Mouse (Mus musculus) MEL (cell line): ENCODE data around the gene Pdia6. TPM values are rescaled to one million over a fixed set of nuclear protein-coding genes. Genes with fewer than 3 reads are reported as not detected.

Source experiments
- DNase-seq: peaks from one replicate; pipeline ENCODE4 v3.0.0; 2011; ENCODE audit warnings: low read depth, low spot score
- H3K27ac ChIP-seq: 2 replicates; pipeline ENCODE4 v1.5.1; 2012; ENCODE audit warnings: low read depth, mild to moderate bottlenecking, control low read depth, low read length, moderate library complexity; ENCODE audit not compliant: control insufficient read depth
- H3K27me3 ChIP-seq, 2 experiments: fragments of 150-350 bp in 1 of 2; sonication (generic) in 1 of 2; 2 replicates each; pipeline ENCODE4 v1.6.1; 2012; ENCODE audit warnings: low read length in 2 of 2, mild to moderate bottlenecking in 2 of 2, improper control_type of control experiment in 1 of 2, moderate library complexity in 1 of 2; ENCODE audit not compliant: insufficient read depth in 2 of 2, control insufficient read depth in 1 of 2
- H3K36me3 ChIP-seq, 2 experiments: 2 replicates each; pipeline ENCODE4 v1.6.1; 2012 to 2014; ENCODE audit warnings: low read length in 2 of 2, improper control_type of control experiment in 1 of 2, inconsistent platforms in 1 of 2, mild to moderate bottlenecking in 1 of 2; ENCODE audit not compliant: insufficient read depth in 2 of 2, control insufficient read depth in 1 of 2
- H3K4me1 ChIP-seq, 2 experiments: fragments of 150-350 bp in 1 of 2; sonication (generic) in 1 of 2; 2 replicates each; pipeline ENCODE4 v1.6.1; 2012; ENCODE audit warnings: low read length in 2 of 2, improper control_type of control experiment in 1 of 2, mild to moderate bottlenecking in 1 of 2; ENCODE audit not compliant: insufficient read depth in 2 of 2, control insufficient read depth in 1 of 2
- H3K4me3 ChIP-seq, 2 experiments: fragments of 150-350 bp in 1 of 2; sonication (generic) in 1 of 2; 2 replicates each; pipeline ENCODE4 v1.5.1; 2012; ENCODE audit warnings: low read depth in 2 of 2, low read length in 2 of 2, mild to moderate bottlenecking in 2 of 2, moderate library complexity in 2 of 2, control low read depth in 1 of 2, improper control_type of control experiment in 1 of 2; ENCODE audit not compliant: control insufficient read depth in 1 of 2, insufficient read depth in 1 of 2
- H3K79me2 ChIP-seq: 2 replicates; pipeline ENCODE4 v1.6.1; 2012; ENCODE audit warnings: mild to moderate bottlenecking, low read length, moderate library complexity; ENCODE audit not compliant: control insufficient read depth, poor library complexity, insufficient read depth
- H3K9ac ChIP-seq: 2 replicates; pipeline ENCODE4 v1.6.1; 2012; ENCODE audit warnings: low read depth, mild to moderate bottlenecking, control low read depth, low read length, moderate library complexity; ENCODE audit not compliant: control insufficient read depth, poor library complexity, severe bottlenecking
- H3K9me3 ChIP-seq: fragments of 150-350 bp; sonication (generic); replicated peaks from 2 replicates; pipeline ENCODE4 v1.6.1; 2012; ENCODE audit warnings: mild to moderate bottlenecking, low read length, improper control_type of control experiment, moderate library complexity; ENCODE audit not compliant: insufficient read depth
- BHLHE40 ChIP-seq: IDR thresholded peaks from 2 replicates; pipeline ENCODE4 v1.6.1; 2012; ENCODE audit warnings: low read depth, mild to moderate bottlenecking, inconsistent platforms, low read length, improper control_type of control experiment, borderline replicate concordance
- CHD1 ChIP-seq: IDR thresholded peaks from 2 replicates; pipeline ENCODE4 v1.6.1; 2012; ENCODE audit warnings: low read depth, mild to moderate bottlenecking, inconsistent platforms, low read length, improper control_type of control experiment
- E2F4 ChIP-seq: IDR thresholded peaks from 2 replicates; pipeline ENCODE4 v1.6.1; 2011; ENCODE audit warnings: low read depth, low read length, improper control_type of control experiment, borderline replicate concordance
- EP300 ChIP-seq, 2 experiments: IDR thresholded peaks; 2 replicates each; pipeline ENCODE4 v1.6.1; 2011; ENCODE audit warnings: improper control_type of control experiment in 2 of 2, low read length in 2 of 2, low read depth in 1 of 2, mild to moderate bottlenecking in 1 of 2
- GABPA ChIP-seq: IDR thresholded peaks from 2 replicates; pipeline ENCODE4 v1.6.1; 2012; ENCODE audit warnings: low read depth, mild to moderate bottlenecking, inconsistent platforms, low read length, improper control_type of control experiment, moderate library complexity
- HCFC1 ChIP-seq: IDR thresholded peaks from 2 replicates; pipeline ENCODE4 v1.6.1; 2012; ENCODE audit warnings: low read depth, mild to moderate bottlenecking, inconsistent platforms, low read length, improper control_type of control experiment, moderate library complexity
- JUND ChIP-seq: IDR thresholded peaks from 2 replicates; pipeline ENCODE4 v1.6.1; 2011; ENCODE audit warnings: low read depth, mild to moderate bottlenecking, improper control_type of control experiment, low read length
- KAT2A ChIP-seq: conservative IDR thresholded peaks from 2 replicates; pipeline ENCODE4 v1.6.1; 2012; ENCODE audit warnings: low read depth, low read length, improper control_type of control experiment, inconsistent platforms
- MAFK ChIP-seq: IDR thresholded peaks from 2 replicates; pipeline ENCODE4 v1.6.1; 2011; ENCODE audit warnings: low read depth, mild to moderate bottlenecking, low read length, improper control_type of control experiment, borderline replicate concordance
- MEF2A ChIP-seq: IDR thresholded peaks from 2 replicates; pipeline ENCODE4 v1.6.1; 2014; ENCODE audit warnings: low read depth, mild to moderate bottlenecking, inconsistent platforms, low read length, improper control_type of control experiment; ENCODE audit not compliant: poor library complexity, insufficient replicate concordance, severe bottlenecking; ENCODE audit errors: extremely low read depth
- NRF1 ChIP-seq: IDR thresholded peaks from 2 replicates; pipeline ENCODE4 v1.6.1; 2014; ENCODE audit warnings: low read depth, mild to moderate bottlenecking, inconsistent platforms, low read length, improper control_type of control experiment, moderate library complexity; ENCODE audit not compliant: poor library complexity, insufficient read depth, severe bottlenecking
- POLR2A ChIP-seq, 2 experiments: IDR thresholded peaks; 2 replicates each; pipeline ENCODE4 v1.6.1; 2011 to 2012; ENCODE audit warnings: low read length in 2 of 2, mild to moderate bottlenecking in 2 of 2, control low read depth in 1 of 2, improper control_type of control experiment in 1 of 2, low read depth in 1 of 2, moderate library complexity in 1 of 2; ENCODE audit not compliant: control insufficient read depth in 1 of 2, insufficient read depth in 1 of 2, poor library complexity in 1 of 2
- POLR2AphosphoS2 ChIP-seq: IDR thresholded peaks from 2 replicates; pipeline ENCODE4 v1.6.1; 2011; ENCODE audit warnings: low read length, improper control_type of control experiment
- POLR2AphosphoS5 ChIP-seq: IDR thresholded peaks from 2 replicates; pipeline ENCODE4 v1.6.1; 2012; ENCODE audit warnings: low read depth, borderline replicate concordance, mild to moderate bottlenecking, inconsistent platforms, low read length, moderate library complexity, mixed read lengths
- RCOR1 ChIP-seq: IDR thresholded peaks from 2 replicates; pipeline ENCODE4 v1.6.1; 2012; ENCODE audit warnings: low read depth, mild to moderate bottlenecking, inconsistent platforms, low read length, improper control_type of control experiment
- SIN3A ChIP-seq: IDR thresholded peaks from 2 replicates; pipeline ENCODE4 v1.6.1; 2012; ENCODE audit warnings: low read length, improper control_type of control experiment, inconsistent platforms
- SMC3 ChIP-seq: IDR thresholded peaks from 2 replicates; pipeline ENCODE4 v1.6.1; 2011; ENCODE audit warnings: low read depth, low read length, improper control_type of control experiment
- TBP ChIP-seq: IDR thresholded peaks from 2 replicates; pipeline ENCODE4 v1.8.0; 2011; ENCODE audit warnings: low read depth, low read length, improper control_type of control experiment
- TCF12 ChIP-seq: IDR thresholded peaks from 2 replicates; pipeline ENCODE4 v1.6.1; 2014; ENCODE audit warnings: low read depth, mild to moderate bottlenecking, inconsistent platforms, low read length, improper control_type of control experiment, moderate library complexity
- UBTF ChIP-seq: IDR thresholded peaks from 2 replicates; pipeline ENCODE4 v1.6.1; 2012; ENCODE audit warnings: low read depth, mild to moderate bottlenecking, inconsistent platforms, low read length, improper control_type of control experiment, moderate library complexity, borderline replicate concordance; ENCODE audit not compliant: insufficient read depth
- USF2 ChIP-seq, 2 experiments: IDR thresholded peaks; 2 replicates each; pipeline ENCODE4 v1.6.1; 2011 to 2012; ENCODE audit warnings: improper control_type of control experiment in 2 of 2, low read length in 2 of 2, borderline replicate concordance in 1 of 2, inconsistent platforms in 1 of 2, low read depth in 1 of 2, mild to moderate bottlenecking in 1 of 2; ENCODE audit not compliant: insufficient read depth in 1 of 2
- ZC3H11A ChIP-seq: IDR thresholded peaks from 2 replicates; pipeline ENCODE4 v1.6.1; 2012; ENCODE audit warnings: low read depth, mild to moderate bottlenecking, inconsistent platforms, low read length, improper control_type of control experiment
- ZMIZ1 ChIP-seq: IDR thresholded peaks from 2 replicates; pipeline ENCODE4 v1.6.1; 2012; ENCODE audit warnings: low read depth, mild to moderate bottlenecking, inconsistent platforms, low read length, improper control_type of control experiment, moderate library complexity
- polyA plus RNA-seq, 2 experiments: library from polyadenylated mRNA; stranded (reverse) in 1 of 2; unstranded in 1 of 2; fragments of >175 nt in 1 of 2; fragments of >200 nt in 1 of 2; gene quantifications; 2 replicates each; pipeline versions ENCODE4 v1.2.1 to v1.2.4; 2012; ENCODE audit warnings: low replicate concordance in 2 of 2, low read depth in 1 of 2; ENCODE audit not compliant: insufficient read length in 2 of 2, insufficient read depth in 1 of 2, missing spikeins in 1 of 2
- total RNA-seq: library from RNA; depleted of rRNA; stranded (reverse); fragments of 300-350 nt; gene quantifications from 2 replicates; pipeline ENCODE4 v1.2.3, GENCODE M21; 2012

The Pdia6 gene
- total and polyA plus RNA-seq, 3 experiments, result 321 to 373 TPM; not detected in 1

- Histone ChIP-seq H3K27me3 (no peaks in the 10 kb centered on the region; a peak in 1 of 4 replicates), H3K9me3 (no peaks in the 10 kb centered on the region), H3K4me1 (no peaks in the 10 kb centered on the region), H3K27ac (no peak overlapping the region), H3K4me3 (no peak overlapping the region), H3K36me3 (no peaks in the 10 kb centered on the region), H3K9ac (no peak overlapping the region), H3K79me2 (no peaks in the 10 kb centered on the region)
- DNase-seq, result no peak
- TF ChIP-seq MEF2A, result no peak
- no peak for TF ChIP-seq TBP
- TF ChIP-seq POLR2AphosphoS2, result no peak
- TF ChIP-seq BHLHE40, result no peak
- TF ChIP-seq JUND, result no peak
- TF ChIP-seq POLR2A (IDR thresholded peaks at IDR 0.05; ENCODE audit: control insufficient read depth in 1 of 2, insufficient read depth in 1 of 2, low read depth in 1 of 2, low read length in 2 of 2, poor library complexity in 1 of 2), result no peak
- TF ChIP-seq TCF12, result no peak
- TF ChIP-seq MAFK, result no peak
- TF ChIP-seq UBTF, result no peak
- TF ChIP-seq USF2 (IDR thresholded peaks at IDR 0.05; ENCODE audit: borderline replicate concordance in 1 of 2, insufficient read depth in 1 of 2, low read depth in 1 of 2, low read length in 2 of 2), result no peak
- no peak for TF ChIP-seq SMC3
Measured at GRCm38 (mm10) chr12:17289060-17289459, 22.7 kb downstream of the Pdia6 start.

- no peak for DNase-seq
- H3K27me3 ChIP-seq, result no peaks in the 10 kb centered on the region; a peak in 1 of 4 replicates
- no peaks in the 10 kb centered on the region for H3K9me3 ChIP-seq
- H3K4me1 ChIP-seq, result no peaks in the 10 kb centered on the region
- TF ChIP-seq HCFC1 (no peak), MAFK (no peak), KAT2A (no peak), RCOR1 (no peak), CHD1 (no peak), MEF2A (no peak), TBP (no peak), E2F4 (no peak), SIN3A (no peak), GABPA (no peak), NRF1 (no peak), EP300 (IDR thresholded peaks at IDR 0.05; ENCODE audit: low read depth in 1 of 2, low read length in 2 of 2) (no peak), POLR2AphosphoS5 (no peak), ZMIZ1 (no peak), ZC3H11A (no peak)
- H3K79me2 ChIP-seq, result no peaks in the 10 kb centered on the region
- no peak overlapping the region for H3K9ac ChIP-seq
- H3K36me3 ChIP-seq, result no peaks in the 10 kb centered on the region
- no peak overlapping the region for H3K27ac ChIP-seq
- H3K4me3 ChIP-seq, result no peak overlapping the region
Measured at GRCm38 (mm10) chr12:17289913-17290312, 23.6 kb downstream of the Pdia6 start.
